Mouse (Mus musculus) right cerebral cortex, postnatal 25 days (tissue): Measurements from ENCODE around the gene Atp6ap1l.

Experiments used
- DNase-seq: peaks from one replicate; pipeline ENCODE4 v3.0.0; 2022

The Atp6ap1l gene

GRCm38 (mm10) chr13:90885856-90886532, 19.2 kb downstream of the Atp6ap1l start:
- DNase-seq, result no peak

GRCm38 (mm10) chr13:90881727-90882429, 23.3 kb downstream of the Atp6ap1l start:
- no peak for DNase-seq

DNA sequence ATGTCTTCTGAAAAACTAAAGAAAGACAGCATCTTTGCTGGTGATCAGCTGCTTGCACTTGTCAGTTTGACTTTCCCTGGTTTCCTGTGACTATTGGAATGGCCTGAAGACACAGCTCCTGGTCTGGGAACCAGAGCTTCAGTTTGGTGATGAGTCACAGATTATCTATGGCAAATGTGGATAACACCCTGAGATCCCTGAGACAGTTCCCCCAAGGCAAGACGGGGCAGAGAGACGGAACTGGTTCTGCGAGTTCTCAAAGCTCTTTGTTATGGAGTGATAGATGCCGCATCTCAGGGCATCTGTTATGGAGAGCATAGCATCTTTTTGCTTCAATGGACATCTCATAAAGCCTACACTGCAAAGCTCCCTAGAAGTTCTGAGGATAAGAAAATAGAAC, 33.6 kb downstream of the Atp6ap1l start:
- DNase-seq, result no peak

DNA sequence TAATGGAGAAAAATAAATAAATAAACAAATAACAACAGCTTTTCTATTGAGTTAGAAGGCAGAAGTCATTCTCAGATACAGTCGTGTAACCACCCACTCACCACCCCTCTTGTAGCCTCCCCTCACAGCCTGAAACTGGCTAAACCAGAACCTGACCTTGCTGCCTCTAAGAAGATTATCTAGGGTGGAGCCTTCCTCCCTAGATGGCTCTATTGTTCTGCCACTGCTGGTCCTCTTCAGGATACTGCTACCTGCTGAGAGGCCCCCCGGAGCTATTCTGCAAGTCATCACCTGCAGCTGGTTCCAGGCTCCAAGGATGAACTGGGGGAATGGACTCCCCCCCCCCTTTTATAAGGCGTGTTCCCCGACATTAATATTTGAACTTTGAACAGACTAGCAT, 36.0 kb downstream of the Atp6ap1l start:
- DNase-seq, result no peak

DNA sequence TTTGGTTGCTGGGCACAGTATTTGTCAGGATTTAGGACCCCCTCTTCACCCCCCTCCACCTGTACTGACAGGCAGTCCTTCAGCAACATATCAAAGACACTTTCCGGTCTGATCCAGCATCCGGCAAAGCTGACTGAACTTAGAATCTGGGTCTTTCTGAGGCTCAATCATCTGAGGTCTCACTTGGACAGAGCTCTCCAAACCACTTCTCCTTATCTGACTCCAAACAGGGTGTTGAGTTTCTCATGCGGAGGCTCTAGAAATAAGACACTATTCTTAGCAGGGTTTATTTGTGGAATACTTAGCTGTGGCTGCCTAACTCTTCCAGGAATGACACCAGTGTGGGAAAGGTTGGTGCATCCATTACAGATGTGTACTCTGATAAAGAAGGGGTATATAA, 43.0 kb downstream of the Atp6ap1l start:
- no peak for DNase-seq

DNA sequence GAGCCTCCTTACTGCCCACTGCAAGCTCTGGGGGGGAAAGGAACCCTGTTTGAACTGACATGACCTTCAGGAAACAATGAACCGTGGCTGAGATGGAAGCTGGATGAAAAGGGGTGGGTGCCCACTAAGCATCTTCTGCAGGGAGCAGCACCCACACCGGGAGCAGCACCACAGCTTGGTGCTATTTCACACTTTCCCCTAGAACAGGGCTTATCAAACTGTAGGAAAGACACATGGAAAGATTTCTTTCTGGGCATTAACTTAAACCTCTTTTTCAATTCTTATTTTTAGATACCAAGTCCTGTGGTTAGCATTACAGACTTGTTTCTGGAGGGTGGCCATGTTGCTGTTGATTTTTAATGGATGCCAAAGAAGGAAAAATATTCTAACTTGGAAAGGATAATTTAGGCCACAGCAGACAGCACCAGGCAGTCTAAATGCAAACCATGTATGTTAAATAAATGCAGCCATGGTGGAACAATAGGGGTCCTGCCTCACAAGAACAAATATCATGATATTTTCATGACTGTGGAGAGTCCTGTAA, 44.2 kb downstream of the Atp6ap1l start:
- no peak for DNase-seq

DNA sequence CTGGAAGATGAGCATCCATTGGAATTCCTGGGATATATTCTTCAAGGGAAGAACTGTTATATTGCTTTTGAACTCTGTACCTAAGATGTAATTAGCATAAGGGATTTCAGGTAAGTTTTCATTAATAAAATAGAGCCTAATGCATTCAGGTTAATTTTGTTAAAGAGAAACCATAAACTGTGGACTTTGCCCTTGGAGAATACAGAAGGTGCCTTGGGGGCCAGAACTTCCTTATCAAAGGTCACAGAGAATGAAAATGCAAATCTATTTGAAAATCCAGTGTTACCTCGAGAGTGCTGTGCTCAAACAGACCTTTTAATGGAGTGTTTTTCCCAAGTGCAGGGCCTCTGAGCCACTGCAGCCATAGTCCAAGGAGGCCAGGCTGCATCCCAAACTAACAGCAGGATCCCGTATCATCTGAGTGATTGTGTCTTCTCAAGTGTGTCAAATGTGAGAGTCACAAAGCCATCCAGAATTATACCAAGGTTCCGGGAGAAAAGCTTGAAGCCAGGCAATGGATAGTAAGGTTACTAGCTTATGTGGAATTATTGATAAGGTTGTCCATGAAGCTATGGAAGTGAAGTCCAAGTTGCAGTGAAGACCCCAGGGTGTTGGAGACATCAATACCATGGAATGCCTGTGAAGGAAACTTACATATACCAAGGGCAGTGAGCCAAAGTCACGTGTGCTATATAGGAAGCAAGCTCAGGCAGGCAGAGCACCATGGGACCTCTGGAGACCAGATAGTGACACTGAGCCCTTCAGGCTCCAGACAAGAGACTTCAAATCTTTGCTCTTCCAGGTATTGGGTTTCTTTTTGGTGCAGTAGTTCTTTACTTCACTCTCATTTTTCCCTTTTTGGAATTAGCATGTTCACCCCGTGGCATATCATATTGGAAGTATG, 52.2 kb downstream of the Atp6ap1l start:
- no peak for DNase-seq

DNA sequence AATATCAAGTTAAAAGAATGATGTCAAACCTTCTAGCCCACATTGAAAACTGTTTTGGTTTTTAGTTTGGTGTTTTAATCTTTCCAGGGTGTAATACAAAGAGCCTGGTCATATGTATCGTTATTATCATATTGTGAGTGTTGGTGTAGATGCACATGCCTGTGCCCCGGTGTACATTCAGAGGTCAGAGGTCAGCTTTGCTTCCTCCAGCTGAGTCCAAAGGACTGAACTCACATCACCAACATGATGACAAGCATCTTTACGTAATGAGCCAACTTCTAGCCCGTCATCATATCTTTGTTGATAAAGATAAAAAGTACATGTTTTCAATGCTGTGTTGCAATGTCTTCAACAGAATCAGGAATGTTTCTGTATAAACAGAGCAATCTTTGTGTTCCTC, 53.4 kb downstream of the Atp6ap1l start:
- no peak for DNase-seq

- DNase-seq, result no peak
Measured at GRCm38 (mm10) chr13:90844191-90844590, 61.0 kb downstream of the Atp6ap1l start.

DNA sequence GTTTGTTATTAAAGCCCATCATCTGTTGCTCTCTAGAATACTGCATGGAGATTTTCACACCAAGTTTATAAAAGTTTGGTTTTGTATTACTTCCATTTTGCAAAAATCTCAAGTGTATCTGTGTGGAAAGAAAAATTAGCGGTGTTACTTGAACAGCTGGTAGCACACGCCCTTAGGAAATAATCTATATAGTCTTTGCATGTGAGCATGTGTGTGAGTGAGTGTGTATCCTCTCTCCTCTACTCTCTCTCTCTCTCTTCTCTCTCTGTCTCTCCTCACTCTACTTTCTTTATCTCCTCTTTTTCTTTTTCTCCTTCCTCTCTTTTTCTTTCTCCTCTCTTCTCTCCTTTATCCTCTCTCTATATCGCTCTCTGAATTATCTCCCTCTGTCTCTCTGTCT, 61.7 kb downstream of the Atp6ap1l start:
- no peak for DNase-seq

DNA sequence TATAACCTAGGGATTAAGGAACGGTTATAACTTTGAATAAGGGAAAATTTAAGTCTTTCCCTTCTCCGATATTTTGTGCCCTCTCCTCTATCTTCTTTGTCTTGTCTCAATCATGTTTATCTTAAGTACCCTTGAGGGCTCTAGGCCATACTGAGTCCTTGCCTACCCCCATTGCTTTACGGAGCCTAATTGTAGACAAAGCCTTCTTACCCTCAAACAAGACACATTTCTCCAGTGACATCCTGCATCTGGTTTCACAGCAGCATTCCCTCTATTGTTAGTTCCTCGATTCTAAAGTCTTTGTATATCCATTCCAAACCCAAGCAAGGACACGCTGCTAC, 64.0 kb downstream of the Atp6ap1l start:
- DNase-seq, result no peak

DNA sequence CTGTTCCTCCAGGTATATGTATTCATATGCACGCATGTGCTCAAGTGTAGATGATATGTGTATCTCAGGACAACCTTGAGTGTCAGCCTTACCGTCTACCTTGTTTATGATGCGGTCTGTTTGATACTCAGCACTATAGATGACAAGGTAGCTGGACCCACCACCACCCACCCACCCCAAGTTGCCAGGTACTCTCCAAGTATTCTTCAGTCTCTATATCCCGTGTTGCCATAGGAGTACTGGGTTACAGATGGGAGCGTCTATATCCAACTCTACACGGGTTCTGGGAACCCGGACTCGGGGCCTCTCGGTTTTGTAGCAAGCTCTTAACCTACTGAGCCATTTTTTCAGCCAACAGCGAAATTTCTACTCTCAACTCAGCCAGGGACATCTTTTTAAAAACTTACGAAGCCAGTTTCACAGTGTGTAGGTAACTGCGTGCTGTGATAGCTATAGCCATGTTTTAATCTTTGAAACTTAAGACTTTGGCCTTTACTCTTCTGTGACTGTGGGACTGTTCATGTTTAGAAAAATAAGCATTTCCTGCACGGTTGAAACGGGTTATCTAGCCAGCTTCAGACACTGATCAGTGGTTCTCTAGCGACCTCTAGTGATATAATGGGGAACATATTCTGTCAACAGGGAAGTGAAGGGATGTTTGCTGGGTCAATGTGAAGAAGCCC, 64.5 kb downstream of the Atp6ap1l start:
- no peak for DNase-seq

GRCm38 (mm10) chr13:90833641-90834207, 71.4 kb downstream of the Atp6ap1l start:
- DNase-seq, result no peak
